Mouse (Mus musculus): ENCODE data around the gene Foxo6. TPM values are rescaled to one million over a fixed set of nuclear protein-coding genes. Genes with fewer than 3 reads are reported as not detected.

The Foxo6 gene
- total RNA-seq, 2 experiments from 2014 or later: 11.3 to 17.1 TPM

DNA sequence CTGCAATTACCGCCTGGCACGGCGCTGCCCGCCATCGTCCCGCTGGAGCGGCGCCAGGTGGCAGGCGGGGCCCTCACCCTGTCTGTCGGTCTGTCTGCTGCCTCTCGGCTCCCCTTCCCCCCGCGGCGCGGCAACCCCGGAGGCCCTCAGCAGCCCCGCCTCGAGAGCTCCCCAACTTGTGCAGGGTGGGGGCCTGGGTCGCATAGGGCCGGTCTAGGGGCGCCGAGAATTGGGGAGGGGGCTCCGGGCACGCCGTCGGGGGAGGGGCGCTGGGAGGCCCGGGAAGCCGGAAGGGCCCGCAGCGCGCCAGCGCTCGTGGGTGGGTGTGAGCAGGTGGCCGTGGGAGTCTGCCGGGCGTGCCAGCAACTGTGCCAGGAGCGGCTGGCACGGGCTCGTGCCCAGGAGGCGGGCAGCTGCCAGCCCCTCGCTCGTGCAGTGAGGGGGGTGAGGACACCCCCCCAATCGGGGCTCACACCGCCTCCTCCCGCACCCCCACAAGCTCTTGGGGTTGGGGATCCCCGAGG, 4.5 kb downstream of the Foxo6 start:
- DNase-seq (ENCODE audit: extremely low spot score in 1 of 2, low spot score in 2 of 2): peak; percentile 70 to 81
- no peak for TF ChIP-seq CTCF (IDR thresholded peaks at IDR 0.05)
- intact Hi-C loops (cut with DNase I): no loop called here
- H3K4me3 ChIP-seq: peak overlapping the region; percentile 45
- peak overlapping the region; percentile 65; the same call in 1 of the 2 replicates for H3K27ac ChIP-seq

DNA sequence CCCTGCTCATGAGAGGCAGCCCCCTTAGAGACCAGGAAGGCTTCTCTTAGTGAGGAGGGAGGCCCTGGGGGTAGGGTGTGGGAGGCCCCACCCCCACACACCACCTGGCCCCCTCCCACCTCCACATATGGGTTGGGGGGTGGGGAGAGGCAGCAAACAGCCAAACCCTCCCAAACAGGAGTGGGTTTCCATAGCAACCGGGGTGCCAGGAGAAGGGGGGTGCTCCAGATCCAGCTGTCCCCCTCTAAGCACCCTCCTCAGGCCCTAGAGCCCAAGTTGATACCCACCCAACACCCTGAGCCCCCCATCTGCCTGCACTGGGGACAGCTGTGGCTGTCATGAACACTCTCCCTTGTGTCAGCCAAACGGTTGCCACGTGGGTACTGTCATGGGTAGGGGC, 6.1 kb downstream of the Foxo6 start:
- Histone ChIP-seq H3K27ac (peak overlapping the region; percentile 12; the same call in 1 of the 2 replicates), H3K4me3 (no peak overlapping the region)
- DNase-seq (ENCODE audit: extremely low spot score in 1 of 2, low spot score in 2 of 2): no peak
- no peak for TF ChIP-seq CTCF (IDR thresholded peaks at IDR 0.05)
- intact Hi-C loops (cut with DNase I): no loop called here

- no peak for TF ChIP-seq CTCF (IDR thresholded peaks at IDR 0.05)
- intact Hi-C loops (cut with DNase I): no loop called here
- DNase-seq (ENCODE audit: extremely low spot score in 1 of 2, low spot score in 2 of 2): no peak
- no peak overlapping the region for H3K4me3 ChIP-seq
- peak overlapping the region; percentile 19; the same call in 1 of the 2 replicates for H3K27ac ChIP-seq
These were observed 6.7 kb downstream of the Foxo6 start for GRCm38 (mm10) chr4:120280432-120280831.

DNA sequence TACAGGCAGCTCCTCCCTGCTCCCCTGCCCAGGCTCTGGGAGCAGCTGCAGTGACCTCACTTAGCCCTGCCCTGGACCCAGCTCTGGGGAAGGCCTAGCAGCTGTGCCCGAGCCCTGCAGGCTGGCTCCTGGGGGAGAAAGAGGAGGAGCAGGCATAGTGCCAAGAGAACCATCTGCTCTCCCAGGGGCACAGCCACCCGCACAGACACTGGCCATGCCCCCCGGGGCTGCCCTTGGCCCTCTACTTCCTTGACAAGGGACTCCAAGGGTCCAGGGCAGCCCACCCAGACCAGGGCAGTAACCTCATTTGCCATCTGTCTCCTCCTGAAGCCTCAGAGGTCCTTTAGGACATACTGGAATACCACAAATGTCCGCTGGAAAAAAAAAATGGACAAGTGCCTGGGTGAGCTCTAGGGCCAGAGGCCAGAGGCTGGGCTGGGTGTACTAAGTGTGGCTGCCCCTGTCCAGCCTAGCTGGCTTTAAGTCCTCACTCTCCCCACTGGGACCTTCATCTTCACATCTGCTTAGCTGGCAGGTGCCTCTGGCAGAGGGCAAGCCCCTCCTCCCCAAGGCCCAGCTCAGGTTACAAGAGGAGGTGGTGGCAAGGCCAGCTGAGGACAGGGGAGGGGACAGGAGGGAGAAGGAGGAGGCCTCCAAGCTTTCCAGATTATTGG, 9.8 kb downstream of the Foxo6 start:
- no peak for DNase-seq (ENCODE audit: extremely low spot score in 1 of 2, low spot score in 2 of 2)
- intact Hi-C loops (cut with DNase I): no loop called here
- no peak for TF ChIP-seq CTCF (IDR thresholded peaks at IDR 0.05)
- no peak overlapping the region for H3K27ac ChIP-seq
- H3K4me3 ChIP-seq: no peak overlapping the region

DNA sequence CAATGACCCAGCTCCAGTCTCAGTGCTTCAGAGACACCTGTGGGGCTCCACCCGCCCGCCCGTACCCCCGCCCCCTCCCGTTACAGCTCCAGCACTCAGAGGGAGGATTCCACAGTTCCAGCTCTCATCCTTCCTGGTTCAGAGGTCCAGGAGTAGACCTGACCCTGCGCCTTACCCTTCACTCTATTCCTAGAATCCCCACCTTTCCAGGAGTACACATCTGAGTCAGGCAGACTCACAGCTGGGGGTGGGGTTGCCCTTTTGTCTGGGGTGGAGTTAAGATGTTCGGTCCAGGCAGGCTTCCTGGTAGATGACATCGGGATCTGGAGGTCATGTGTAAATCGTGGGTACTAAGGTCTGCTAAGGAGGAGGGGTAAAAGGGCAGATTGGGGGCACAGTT, 11.7 kb downstream of the Foxo6 start:
- intact Hi-C loops (cut with DNase I): no loop called here
- no peak for TF ChIP-seq CTCF (IDR thresholded peaks at IDR 0.05)
- Histone ChIP-seq H3K27ac (no peak overlapping the region), H3K4me3 (no peak overlapping the region)
- no peak for DNase-seq (ENCODE audit: extremely low spot score in 1 of 2, low spot score in 2 of 2)

DNA sequence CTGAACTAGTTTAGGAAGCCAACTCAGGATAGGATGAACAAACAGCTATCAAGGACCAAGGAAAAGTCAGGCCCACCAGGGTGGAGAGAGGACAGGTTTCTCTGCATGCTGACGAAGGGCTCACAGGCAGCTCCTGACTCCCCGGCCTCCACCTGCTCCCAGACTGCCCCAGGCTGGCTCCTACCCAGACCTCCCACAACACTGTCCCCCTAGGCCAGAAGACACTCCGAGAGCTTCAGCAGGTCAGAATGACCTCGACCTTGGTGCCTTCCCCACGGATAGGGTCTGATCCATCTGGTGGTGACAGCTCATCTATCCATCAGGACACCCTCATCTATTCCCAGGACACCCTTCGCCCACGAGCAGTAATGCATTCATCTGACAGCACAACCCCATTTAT, 13.6 kb downstream of the Foxo6 start:
- intact Hi-C loops (cut with DNase I): no loop called here
- no peak for DNase-seq (ENCODE audit: extremely low spot score in 1 of 2, low spot score in 2 of 2)
- H3K27ac ChIP-seq: no peak overlapping the region
- H3K4me3 ChIP-seq: no peak overlapping the region
- no peak for TF ChIP-seq CTCF (IDR thresholded peaks at IDR 0.05)

- Histone ChIP-seq H3K27ac (no peak overlapping the region), H3K4me3 (no peak overlapping the region)
- peak in 1 of 2 experiments; percentile 62 for DNase-seq (ENCODE audit: extremely low spot score in 1 of 2, low spot score in 2 of 2)
- intact Hi-C loops (cut with DNase I): no loop called here
- TF ChIP-seq CTCF (IDR thresholded peaks at IDR 0.05): no peak
These were observed 15.1 kb downstream of the Foxo6 start for GRCm38 (mm10) chr4:120271886-120272580.

DNA sequence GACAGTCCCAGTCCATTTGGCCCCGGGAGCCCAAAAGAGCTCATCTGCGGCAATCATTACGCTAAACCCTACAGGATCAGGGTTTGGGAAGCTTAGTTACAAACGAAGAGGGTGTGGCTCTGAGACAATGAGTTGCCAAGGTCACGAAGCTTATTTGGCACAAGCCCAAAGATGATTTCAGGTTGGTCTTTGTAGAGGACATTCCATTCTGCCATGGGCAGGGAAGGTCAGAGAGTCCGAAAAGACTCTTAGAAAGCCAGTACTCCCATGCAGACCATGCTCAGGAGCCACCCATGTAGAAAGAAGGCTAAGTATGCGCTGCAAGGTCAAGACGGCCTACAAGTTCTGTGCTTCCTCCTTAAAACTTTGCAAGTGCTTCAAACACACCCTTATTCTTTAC, 15.9 kb downstream of the Foxo6 start:
- Histone ChIP-seq H3K4me3 (no peak overlapping the region), H3K27ac (no peak overlapping the region)
- intact Hi-C loops (cut with DNase I): no loop called here
- DNase-seq (ENCODE audit: extremely low spot score in 1 of 2, low spot score in 2 of 2): no peak
- no peak for TF ChIP-seq CTCF (IDR thresholded peaks at IDR 0.05)

DNA sequence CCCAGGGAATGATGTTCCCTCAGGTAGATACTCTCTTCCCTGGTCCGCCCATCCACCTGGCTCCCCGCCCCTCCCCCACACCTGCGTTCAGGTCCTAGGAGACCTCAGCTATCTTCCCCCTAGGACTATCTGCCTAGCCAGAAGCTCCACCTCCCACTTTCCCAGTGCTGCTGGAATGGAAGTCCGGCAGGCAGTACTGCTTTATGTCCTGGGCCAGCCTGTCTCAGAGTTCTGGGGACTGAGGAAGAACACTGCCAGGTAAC, 16.3 kb downstream of the Foxo6 start:
- intact Hi-C loops (cut with DNase I): no loop called here
- Histone ChIP-seq H3K4me3 (no peak overlapping the region), H3K27ac (no peak overlapping the region)
- DNase-seq (ENCODE audit: extremely low spot score in 1 of 2, low spot score in 2 of 2): no peak
- no peak for TF ChIP-seq CTCF (IDR thresholded peaks at IDR 0.05)

DNA sequence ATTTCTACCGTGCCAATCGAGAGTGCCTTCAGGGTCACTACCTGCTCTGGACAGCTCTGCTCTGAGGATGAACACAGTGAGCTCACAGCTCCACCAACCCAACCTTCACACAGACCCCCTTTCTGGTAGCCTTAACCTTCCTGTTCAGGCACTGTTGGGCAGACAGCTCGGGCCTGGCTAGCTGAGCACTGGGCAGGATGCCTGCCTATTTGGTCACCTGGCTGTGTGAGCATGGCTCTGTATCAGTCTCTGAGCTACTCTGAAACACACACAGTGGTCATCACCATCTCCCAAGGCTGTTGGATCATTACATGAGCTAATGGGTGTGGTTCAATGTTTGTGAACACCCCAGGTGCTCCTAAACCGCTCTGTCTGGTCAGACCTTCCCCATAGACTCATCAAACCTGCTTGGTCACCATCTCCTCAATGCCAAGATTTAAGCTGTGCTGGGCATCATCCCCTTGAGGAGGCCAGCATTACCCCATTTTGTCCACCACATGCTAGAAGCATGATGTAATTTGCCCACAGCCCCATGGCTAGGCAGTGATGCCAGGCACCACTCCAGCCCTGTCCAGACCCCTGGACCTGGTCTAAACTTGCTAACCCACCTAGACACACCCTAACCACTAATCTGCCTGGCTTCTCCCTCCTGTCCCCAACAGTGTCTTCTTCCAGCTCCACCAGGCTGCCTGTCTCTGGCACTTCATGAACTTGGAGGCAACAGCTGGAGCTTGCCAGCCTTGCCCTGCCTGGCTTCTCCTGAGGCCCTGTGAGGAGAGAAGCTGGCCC, 16.8 kb downstream of the Foxo6 start:
- no peak for TF ChIP-seq CTCF (IDR thresholded peaks at IDR 0.05)
- no peak overlapping the region for H3K27ac ChIP-seq
- DNase-seq (ENCODE audit: extremely low spot score in 1 of 2, low spot score in 2 of 2): no peak
- intact Hi-C loops (cut with DNase I): no loop called here
- no peak overlapping the region for H3K4me3 ChIP-seq

GRCm38 (mm10) chr4:120269426-120269825, 17.7 kb downstream of the Foxo6 start:
- no peak for TF ChIP-seq CTCF (IDR thresholded peaks at IDR 0.05)
- peak in 1 of 2 experiments; percentile 44 for DNase-seq (ENCODE audit: extremely low spot score in 1 of 2, low spot score in 2 of 2)
- no peak overlapping the region for H3K27ac ChIP-seq
- H3K4me3 ChIP-seq: no peak overlapping the region
- intact Hi-C loops (cut with DNase I): no loop called here
